Mouse (Mus musculus): Measurements from ENCODE around the gene Tirap.

Gene Tirap

GRCm38 (mm10) chr9:35199772-35200471, at the start of gene Tirap, which contains the start of gene Srpr:
Gene Tirap (minus strand): TSS chr9:35200291.
Gene Srpr (plus strand): TSS chr9:35200175.
- peak; percentile 99 for DNase-seq

- no peak for DNase-seq
Measured at GRCm38 (mm10) chr9:35249476-35249875, 49.4 kb upstream of the Tirap start.

GRCm38 (mm10) chr9:35247405-35247804, 47.3 kb upstream of the Tirap start:
- no peak for DNase-seq

- no peak for DNase-seq
Measured at GRCm38 (mm10) chr9:35239734-35240133, 39.6 kb upstream of the Tirap start.

GRCm38 (mm10) chr9:35238915-35239571, 39.0 kb upstream of the Tirap start:
- DNase-seq: no peak

GRCm38 (mm10) chr9:35238371-35238770, 38.3 kb upstream of the Tirap start:
- DNase-seq: peak; percentile 58

GRCm38 (mm10) chr9:35235996-35236395, 35.9 kb upstream of the Tirap start:
- no peak for DNase-seq

GRCm38 (mm10) chr9:35228671-35229070, 28.6 kb upstream of the Tirap start:
- peak; percentile 10 for DNase-seq

GRCm38 (mm10) chr9:35223466-35223865, 23.4 kb upstream of the Tirap start:
- DNase-seq: no peak

- no peak for DNase-seq
Measured at GRCm38 (mm10) chr9:35217963-35218362, 17.9 kb upstream of the Tirap start.

- DNase-seq: peak; percentile 79
Measured at GRCm38 (mm10) chr9:35211573-35212511, 11.8 kb upstream of the Tirap start.

GRCm38 (mm10) chr9:35210542-35211474, 10.7 kb upstream of the Tirap start, which contains the start of gene Foxred1:
Gene Foxred1 (minus strand): TSS chr9:35211055.
- peak; percentile 100 for DNase-seq

- DNase-seq: no peak
Measured at GRCm38 (mm10) chr9:35204421-35204820, 4.3 kb upstream of the Tirap start.

GRCm38 (mm10) chr9:35203536-35203935, 3.4 kb upstream of the Tirap start:
- DNase-seq: no peak

GRCm38 (mm10) chr9:35200529-35201060, 504 bp upstream of the Tirap start:
- DNase-seq: no peak

- DNase-seq: no peak
Measured at GRCm38 (mm10) chr9:35198945-35199771, 933 bp downstream of the Tirap start.

- no peak for DNase-seq
Measured at GRCm38 (mm10) chr9:35198351-35198750, 1.7 kb downstream of the Tirap start.

- DNase-seq: peak; percentile 64
Measured at GRCm38 (mm10) chr9:35197625-35198024, 2.5 kb downstream of the Tirap start.

- DNase-seq: no peak
Measured at GRCm38 (mm10) chr9:35194048-35194447, 6.0 kb downstream of the Tirap start.

- DNase-seq: peak; percentile 63
Measured at GRCm38 (mm10) chr9:35192983-35193542, 7.0 kb downstream of the Tirap start.

Data from heart, adult 11 months (tissue).